Mouse (Mus musculus) limb, embryonic 13.5 days (tissue): ENCODE data around the gene Pxdn. TPM values are rescaled to one million over a fixed set of nuclear protein-coding genes. Genes with fewer than 3 reads are reported as not detected.

Source experiments
- ATAC-seq: fragments of 200-750 bp; cut with Nextera tagmentation; 2 replicates; pipeline ENCODE4 v1.8.0; 2017; ENCODE audit warnings: low read depth, moderate number of reproducible peaks, moderate TSS enrichment; ENCODE audit not compliant: low FRiP score
- H3K27ac ChIP-seq: fragments of 300-500 bp; sonication (generic); 2 replicates; pipeline ENCODE4 v1.5.1; 2015; ENCODE audit warnings: inconsistent platforms, mild to moderate bottlenecking, moderate library complexity
- H3K27me3 ChIP-seq: fragments of 300-500 bp; sonication (generic); 2 replicates; pipeline ENCODE4 v1.6.1; 2015; ENCODE audit warnings: mild to moderate bottlenecking, inconsistent platforms
- H3K36me3 ChIP-seq: fragments of 300-500 bp; sonication (generic); 2 replicates; pipeline ENCODE4 v1.6.1; 2015; ENCODE audit warnings: inconsistent platforms, mild to moderate bottlenecking, moderate library complexity
- H3K4me1 ChIP-seq: fragments of 300-500 bp; sonication (generic); 2 replicates; pipeline ENCODE4 v1.6.1; 2015; ENCODE audit warnings: inconsistent platforms
- H3K4me2 ChIP-seq: fragments of 300-500 bp; sonication (generic); replicated peaks from 2 replicates; pipeline ENCODE4 v1.6.1; 2015; ENCODE audit warnings: inconsistent platforms, mild to moderate bottlenecking, moderate library complexity
- H3K4me3 ChIP-seq: fragments of 300-500 bp; sonication (generic); 2 replicates; pipeline ENCODE4 v1.5.1; 2015; ENCODE audit warnings: moderate library complexity, mild to moderate bottlenecking, inconsistent platforms
- H3K9ac ChIP-seq: fragments of 300-500 bp; sonication (generic); 2 replicates; pipeline ENCODE4 v1.6.1; 2015; ENCODE audit warnings: mild to moderate bottlenecking, inconsistent platforms
- H3K9me3 ChIP-seq: fragments of 300-500 bp; sonication (generic); 2 replicates; pipeline ENCODE4 v1.6.1; 2016; ENCODE audit warnings: inconsistent platforms
- WGBS: fragments of 180-500 bp; shearing (Covaris S2); methylation state at CpG from one replicate; pipeline ENCODE4 v1.1.7; 2015; 5-methylcytosine and 5-hydroxymethylcytosine counted together
- polyA plus RNA-seq: library from polyadenylated mRNA; unstranded; fragments of >200 nt; fragmentation: Nextera tagmentation; extraction: Ambion mirVana; gene quantifications from 2 replicates; pipeline ENCODE4 v1.2.1, GENCODE M21; 2015

The Pxdn gene
- polyA plus RNA-seq, 1 experiment from 2014 or later: 143 TPM

- no peak for ATAC-seq
- Histone ChIP-seq H3K9me3 (no peaks in the 10 kb centered on the region), H3K4me2 (no peak overlapping the region), H3K4me3 (no peak overlapping the region), H3K27me3 (no peaks in the 10 kb centered on the region), H3K27ac (peak overlapping the region; percentile 39; the same call in 1 of the 2 replicates), H3K36me3 (peaks cover 5% of the 10 kb centered on the region; the same call in 1 of the 2 replicates), H3K4me1 (peaks cover 63% of the 10 kb centered on the region), H3K9ac (no peak overlapping the region)
- 77% methylated on average over 3 of the region's 3 CpGs for WGBS
These were observed 17.1 kb downstream of the Pxdn start for GRCm38 (mm10) chr12:29954464-29954863.

GRCm38 (mm10) chr12:29956969-29957368 lies 19.6 kb downstream of the Pxdn start:
- H3K36me3 ChIP-seq: peaks cover 5% of the 10 kb centered on the region; the same call in 1 of the 2 replicates
- no peaks in the 10 kb centered on the region for H3K27me3 ChIP-seq
- H3K4me2 ChIP-seq: no peak overlapping the region
- no peak overlapping the region for H3K9ac ChIP-seq
- H3K9me3 ChIP-seq: no peaks in the 10 kb centered on the region
- H3K4me3 ChIP-seq: no peak overlapping the region
- peaks cover 61% of the 10 kb centered on the region for H3K4me1 ChIP-seq
- WGBS: 75% methylated on average over 12 of the region's 12 CpGs
- H3K27ac ChIP-seq: no peak overlapping the region
- no peak for ATAC-seq

- H3K36me3 ChIP-seq: peaks cover 15% of the 10 kb centered on the region
- no peak overlapping the region for H3K4me3 ChIP-seq
- H3K4me2 ChIP-seq: no peak overlapping the region
- H3K27ac ChIP-seq: no peak overlapping the region
- H3K27me3 ChIP-seq: no peaks in the 10 kb centered on the region
- H3K4me1 ChIP-seq: peaks cover 45% of the 10 kb centered on the region
- no peaks in the 10 kb centered on the region for H3K9me3 ChIP-seq
- no peak overlapping the region for H3K9ac ChIP-seq
- 71% methylated on average over 5 of the region's 5 CpGs for WGBS
- no peak for ATAC-seq
These were observed 21.2 kb downstream of the Pxdn start for GRCm38 (mm10) chr12:29958637-29959036.

- no peaks in the 10 kb centered on the region for H3K27me3 ChIP-seq
- 96% methylated on average over 1 of the region's 1 CpGs for WGBS
- no peak overlapping the region for H3K4me2 ChIP-seq
- H3K4me3 ChIP-seq: no peak overlapping the region
- peaks cover 45% of the 10 kb centered on the region for H3K4me1 ChIP-seq
- no peaks in the 10 kb centered on the region for H3K9me3 ChIP-seq
- ATAC-seq: no peak
- no peak overlapping the region for H3K27ac ChIP-seq
- H3K9ac ChIP-seq: no peak overlapping the region
- H3K36me3 ChIP-seq: peaks cover 24% of the 10 kb centered on the region
These were observed 23.6 kb downstream of the Pxdn start for GRCm38 (mm10) chr12:29961041-29961440.

- H3K4me3 ChIP-seq: no peak overlapping the region
- no peak overlapping the region for H3K27ac ChIP-seq
- H3K4me2 ChIP-seq: no peak overlapping the region
- 90% methylated on average over 6 of the region's 6 CpGs for WGBS
- H3K4me1 ChIP-seq: peaks cover 27% of the 10 kb centered on the region
- no peaks in the 10 kb centered on the region for H3K9me3 ChIP-seq
- ATAC-seq: no peak
- no peak overlapping the region for H3K9ac ChIP-seq
- H3K36me3 ChIP-seq: peaks cover 23% of the 10 kb centered on the region
- H3K27me3 ChIP-seq: no peaks in the 10 kb centered on the region
These were observed 27.6 kb downstream of the Pxdn start for GRCm38 (mm10) chr12:29965016-29965415.

DNA sequence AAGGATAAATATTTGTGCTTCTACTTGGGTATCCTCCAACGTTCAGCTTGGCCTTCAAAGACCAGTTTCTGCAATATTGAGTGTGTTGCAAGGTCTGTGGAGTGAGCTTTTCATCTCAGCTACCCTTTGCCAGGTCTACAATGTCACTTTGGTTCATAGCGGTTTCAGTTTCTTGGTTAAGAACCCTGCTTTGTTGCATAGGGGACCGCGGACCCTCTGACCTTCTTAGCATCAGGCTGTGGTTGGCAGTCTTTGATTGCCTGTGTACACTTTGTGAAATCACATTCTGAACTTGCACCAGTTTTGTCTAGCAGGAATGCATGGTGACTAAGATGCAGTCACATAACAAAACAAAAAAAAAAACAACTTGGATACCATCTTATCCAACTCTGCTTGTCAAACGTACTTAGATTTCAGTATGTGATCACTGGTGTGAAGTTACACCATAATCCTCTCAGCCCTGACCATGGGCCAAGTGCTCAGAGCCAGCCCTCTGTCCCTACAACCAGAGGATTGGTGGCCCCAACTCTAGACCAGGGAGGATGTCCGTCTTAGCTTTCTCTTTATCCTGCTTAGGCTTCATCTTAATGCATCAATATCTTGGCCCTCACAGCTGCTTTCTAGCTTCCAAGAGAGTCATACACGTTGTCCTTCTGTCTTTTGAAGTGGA lies 34.5 kb downstream of the Pxdn start:
- Histone ChIP-seq H3K27ac (0 out of 2 replicates have a peak overlapping the region, but pooled peaks have one; percentile 44), H3K9ac (no peak overlapping the region), H3K4me3 (no peak overlapping the region), H3K36me3 (peaks cover 29% of the 10 kb centered on the region), H3K27me3 (no peaks in the 10 kb centered on the region), H3K4me1 (peaks cover 44% of the 10 kb centered on the region), H3K4me2 (no peak overlapping the region), H3K9me3 (no peaks in the 10 kb centered on the region)
- 84% methylated on average over 7 of the region's 7 CpGs for WGBS
- no peak for ATAC-seq

DNA sequence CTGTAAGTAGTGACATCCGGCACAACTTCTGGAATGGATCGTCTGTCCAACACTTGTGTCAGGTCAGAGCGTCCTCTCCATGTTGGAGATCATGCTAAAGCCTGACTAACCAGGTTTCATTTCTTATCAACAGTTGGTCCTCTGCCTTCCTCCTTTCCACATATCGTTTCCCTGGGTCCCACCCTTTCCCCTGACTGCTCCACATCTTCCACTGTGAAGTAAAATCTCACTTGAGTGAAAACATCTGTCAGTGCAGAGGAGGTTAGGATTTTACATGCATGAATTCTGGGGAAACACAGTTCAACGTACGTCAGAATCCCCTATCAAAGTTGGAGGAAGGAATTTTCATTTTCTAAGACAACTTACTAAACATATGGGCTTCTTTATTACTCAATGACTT lies 35.1 kb downstream of the Pxdn start:
- Histone ChIP-seq H3K4me2 (no peak overlapping the region), H3K4me1 (peaks cover 44% of the 10 kb centered on the region), H3K4me3 (no peak overlapping the region), H3K9ac (no peak overlapping the region), H3K27me3 (no peaks in the 10 kb centered on the region), H3K36me3 (peaks cover 30% of the 10 kb centered on the region), H3K27ac (no peak overlapping the region), H3K9me3 (no peaks in the 10 kb centered on the region)
- peak; percentile 61; the same call in 1 of the 2 replicates for ATAC-seq
- 47% methylated on average over 6 of the region's 6 CpGs for WGBS

DNA sequence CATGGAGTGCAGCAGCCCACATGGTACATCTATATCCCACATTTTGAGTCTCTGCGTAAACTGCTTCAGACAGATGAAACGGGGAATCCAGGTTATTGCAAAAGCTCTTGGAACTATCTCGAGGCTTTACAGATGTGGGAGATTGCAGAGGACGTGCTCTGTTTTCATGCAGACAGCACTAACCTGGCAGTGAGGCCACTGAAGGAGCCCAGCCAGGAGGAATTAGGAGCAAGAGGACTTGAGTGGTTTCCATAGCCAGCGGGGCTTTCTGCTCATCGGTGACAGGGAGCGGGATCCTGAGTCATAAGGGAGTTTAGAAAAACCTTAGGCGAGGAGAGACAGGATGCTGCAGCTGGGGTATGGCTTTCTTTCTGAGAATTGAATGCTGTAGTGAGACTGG lies 42.7 kb downstream of the Pxdn start:
- Histone ChIP-seq H3K4me1 (no peaks in the 10 kb centered on the region), H3K4me3 (no peak overlapping the region), H3K27me3 (no peaks in the 10 kb centered on the region), H3K27ac (no peak overlapping the region), H3K9ac (no peak overlapping the region), H3K36me3 (peaks cover 95% of the 10 kb centered on the region), H3K9me3 (no peaks in the 10 kb centered on the region), H3K4me2 (no peak overlapping the region)
- no peak for ATAC-seq
- 69% methylated on average over 8 of the region's 8 CpGs for WGBS

DNA sequence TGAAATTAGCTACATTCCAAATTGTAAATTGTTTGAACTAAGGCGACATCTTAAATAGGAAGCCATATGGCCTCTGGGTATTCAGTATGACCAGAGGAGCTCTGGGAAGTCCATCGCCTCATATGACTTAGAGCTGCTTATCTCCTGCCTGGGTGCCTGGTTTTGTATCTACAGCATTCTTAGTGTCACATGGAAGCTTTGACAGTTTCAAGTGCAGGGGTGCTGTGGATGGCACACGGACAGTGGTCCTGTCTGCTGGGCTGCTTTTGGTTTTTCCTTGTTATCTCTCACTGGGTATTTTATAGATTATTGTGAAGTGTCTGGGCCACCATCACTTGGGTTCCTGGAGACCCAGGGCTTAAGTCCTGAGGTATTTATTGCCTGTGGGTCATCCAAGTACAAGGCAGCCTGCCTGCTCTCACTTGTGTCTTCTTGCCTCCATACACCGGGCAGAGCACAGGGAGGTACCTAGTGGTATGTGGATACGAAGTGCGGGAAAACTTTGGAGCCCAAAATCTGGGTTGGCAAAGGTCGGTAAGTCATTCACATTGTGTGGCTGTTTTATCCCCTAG lies 44.4 kb downstream of the Pxdn start:
- ATAC-seq: no peak
- WGBS: 91% methylated on average over 7 of the region's 7 CpGs
- Histone ChIP-seq H3K27me3 (no peaks in the 10 kb centered on the region), H3K9ac (no peak overlapping the region), H3K27ac (no peak overlapping the region), H3K4me2 (no peak overlapping the region), H3K4me3 (no peak overlapping the region), H3K4me1 (no peaks in the 10 kb centered on the region), H3K9me3 (no peaks in the 10 kb centered on the region), H3K36me3 (peaks cover 96% of the 10 kb centered on the region)

GRCm38 (mm10) chr12:29983190-29983589 lies 45.8 kb downstream of the Pxdn start:
- 93% methylated on average over 9 of the region's 9 CpGs for WGBS
- H3K4me3 ChIP-seq: no peak overlapping the region
- no peak overlapping the region for H3K9ac ChIP-seq
- no peaks in the 10 kb centered on the region for H3K9me3 ChIP-seq
- no peak overlapping the region for H3K4me2 ChIP-seq
- peaks cover 99% of the 10 kb centered on the region for H3K36me3 ChIP-seq
- no peak for ATAC-seq
- no peak overlapping the region for H3K27ac ChIP-seq
- H3K4me1 ChIP-seq: peaks cover 5% of the 10 kb centered on the region; the same call in 1 of the 2 replicates
- H3K27me3 ChIP-seq: no peaks in the 10 kb centered on the region

DNA sequence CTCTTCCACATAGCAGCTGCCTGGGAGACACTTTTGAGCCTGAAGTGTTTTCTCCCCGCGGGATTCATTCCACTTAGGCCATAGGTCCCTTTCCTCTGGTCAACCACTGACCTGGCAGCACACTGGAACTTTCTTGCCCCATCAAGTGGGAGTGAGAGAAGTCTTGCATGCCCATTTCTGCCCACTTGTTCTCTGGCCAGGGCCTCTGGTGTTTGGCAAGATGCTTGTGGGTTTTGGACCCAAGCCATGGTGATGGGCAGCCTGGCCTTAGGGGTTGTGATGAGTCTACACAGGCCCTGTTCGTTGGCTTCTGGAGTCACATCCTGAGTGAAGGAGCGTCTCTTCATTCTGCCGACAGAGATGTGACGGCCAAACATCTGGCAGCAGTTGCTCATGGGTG lies 47.7 kb downstream of the Pxdn start:
- Histone ChIP-seq H3K9me3 (no peaks in the 10 kb centered on the region), H3K4me3 (no peak overlapping the region), H3K27ac (no peak overlapping the region), H3K36me3 (peaks cover 93% of the 10 kb centered on the region), H3K9ac (no peak overlapping the region), H3K27me3 (no peaks in the 10 kb centered on the region), H3K4me1 (peaks cover 7% of the 10 kb centered on the region; the same call in 1 of the 2 replicates), H3K4me2 (no peak overlapping the region)
- no peak for ATAC-seq
- 94% methylated on average over 6 of the region's 6 CpGs for WGBS

GRCm38 (mm10) chr12:29986241-29986640 lies 48.8 kb downstream of the Pxdn start:
- Histone ChIP-seq H3K27ac (no peak overlapping the region), H3K27me3 (no peaks in the 10 kb centered on the region), H3K4me1 (peaks cover 7% of the 10 kb centered on the region; the same call in 1 of the 2 replicates), H3K9ac (no peak overlapping the region), H3K36me3 (peaks cover 93% of the 10 kb centered on the region), H3K4me3 (no peak overlapping the region), H3K4me2 (no peak overlapping the region), H3K9me3 (no peaks in the 10 kb centered on the region)
- no peak for ATAC-seq
- WGBS: 90% methylated on average over 10 of the region's 10 CpGs
